Mouse (Mus musculus) frontal cortex, postnatal 36 days (tissue): ENCODE measurements around the gene Rcbtb2.

ENCODE experiments used
- DNase-seq, 2 experiments: peaks; one replicate each; pipeline ENCODE4 v3.0.0; 2022; ENCODE audit warnings: low spot score in 2 of 2

Gene Rcbtb2

GRCm38 (mm10) chr14:73116938-73117337 lies 5.9 kb upstream of the Rcbtb2 start:
- DNase-seq, result peak; percentile 36 to 64

DNA sequence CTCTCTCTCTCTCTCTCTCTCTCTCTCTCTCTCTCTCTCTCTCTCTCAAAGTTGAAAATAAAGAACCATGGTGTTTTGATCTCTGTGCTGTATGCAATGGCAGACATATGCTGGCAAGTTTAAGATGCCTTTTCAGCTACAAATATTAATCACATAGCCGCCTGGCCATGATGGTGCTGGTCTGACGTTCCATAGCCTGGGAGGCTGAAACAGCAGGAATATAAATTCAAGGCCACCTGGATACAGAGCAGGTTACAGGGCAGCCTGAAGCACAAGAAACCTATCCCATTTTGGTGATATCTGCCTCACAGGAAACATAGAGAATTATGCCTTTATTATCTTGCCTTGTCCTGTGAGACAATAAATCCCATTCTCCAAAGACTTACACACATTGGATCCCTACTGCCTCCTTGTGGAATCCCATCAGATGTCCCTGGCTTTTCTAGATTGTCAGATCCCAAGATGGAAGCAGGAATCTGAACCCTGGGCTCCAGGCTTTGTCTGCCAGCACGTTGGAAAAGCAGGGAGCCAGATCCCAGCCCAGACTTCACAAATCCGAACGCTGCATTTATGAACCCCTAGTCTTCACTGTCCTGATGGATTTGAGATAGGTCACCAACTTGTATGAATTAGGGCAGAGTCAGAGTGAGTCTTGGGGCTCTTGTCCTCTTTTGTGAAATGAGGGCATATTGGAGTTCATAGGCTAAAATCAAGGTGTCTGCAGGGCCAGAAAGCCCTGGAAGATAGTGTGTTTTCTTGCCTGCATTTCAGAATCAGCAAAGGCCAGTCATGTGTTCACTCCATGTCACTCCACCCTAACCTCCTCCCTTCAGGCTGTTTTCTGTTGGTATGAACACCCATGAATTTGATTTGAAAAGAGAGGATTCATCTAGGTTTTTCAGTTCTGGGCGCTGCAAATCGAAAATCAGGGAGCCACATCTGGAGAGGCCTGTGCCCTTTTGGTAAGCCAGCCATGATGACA lies 5.1 kb upstream of the Rcbtb2 start:
- DNase-seq, result no peak

GRCm38 (mm10) chr14:73118482-73119347 lies 4.1 kb upstream of the Rcbtb2 start:
- DNase-seq, result no peak

DNA sequence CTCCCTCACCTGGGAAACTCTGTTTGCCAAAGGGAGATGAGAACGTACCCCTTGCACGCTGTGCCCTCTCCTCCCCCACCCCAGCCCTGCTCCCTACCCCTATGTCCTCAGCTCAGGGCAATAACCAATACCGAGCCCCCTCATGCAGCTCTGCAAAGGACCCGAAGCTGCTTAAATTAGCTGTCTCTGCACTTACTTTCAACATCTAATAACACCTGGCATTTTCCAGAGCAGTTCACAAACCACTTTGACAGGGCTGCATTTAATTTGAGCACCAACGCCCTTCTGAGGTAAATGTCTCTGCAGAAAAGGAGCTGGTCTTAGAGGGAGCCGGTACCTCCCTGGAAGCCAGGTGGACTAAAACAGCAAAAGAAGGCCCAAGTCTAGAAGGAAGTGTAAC lies 3.4 kb upstream of the Rcbtb2 start:
- no peak for DNase-seq

DNA sequence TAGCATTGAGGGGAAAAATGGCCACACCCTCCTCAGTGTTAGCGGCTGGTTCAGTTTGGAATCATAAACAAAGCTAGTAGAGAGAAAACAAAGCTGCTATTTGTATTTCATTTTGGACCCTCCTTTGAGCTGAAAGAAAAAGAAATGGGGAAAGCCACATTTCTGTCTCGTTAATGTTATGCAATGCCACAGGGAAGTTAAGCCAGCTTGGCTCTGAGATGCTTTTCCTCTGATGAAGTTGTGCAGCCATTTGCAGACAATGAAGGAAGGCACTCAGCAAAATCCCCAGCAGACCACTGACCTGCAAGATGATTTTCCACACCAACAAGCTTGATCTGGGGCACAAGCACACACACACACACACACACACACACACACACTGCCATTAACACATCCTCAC lies 2.9 kb upstream of the Rcbtb2 start:
- DNase-seq, result no peak

- no peak for DNase-seq
Measured at GRCm38 (mm10) chr14:73122211-73122922, 470 bp upstream of the Rcbtb2 start.

DNA sequence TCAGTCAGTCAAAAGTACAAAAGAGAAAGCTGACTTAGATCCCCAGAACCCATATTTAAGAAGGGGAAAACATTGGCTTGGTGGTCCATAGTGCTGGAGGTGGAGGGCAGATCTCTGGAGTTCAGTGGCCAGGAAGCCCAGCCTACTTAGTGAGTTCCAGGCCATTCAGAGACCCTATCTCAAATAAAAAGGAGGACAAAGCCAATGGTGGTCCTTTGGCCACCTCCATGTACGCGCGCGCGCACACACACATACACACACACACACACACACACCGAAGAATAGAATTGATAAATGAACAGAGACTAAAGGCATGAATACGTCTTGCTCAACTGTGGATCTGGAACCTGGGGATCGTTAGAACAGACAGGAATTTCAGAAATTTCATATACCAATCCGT lies 544 bp downstream of the Rcbtb2 start:
- DNase-seq, result no peak

- DNase-seq, result no peak
Measured at GRCm38 (mm10) chr14:73123786-73124185, 949 bp downstream of the Rcbtb2 start.

DNA sequence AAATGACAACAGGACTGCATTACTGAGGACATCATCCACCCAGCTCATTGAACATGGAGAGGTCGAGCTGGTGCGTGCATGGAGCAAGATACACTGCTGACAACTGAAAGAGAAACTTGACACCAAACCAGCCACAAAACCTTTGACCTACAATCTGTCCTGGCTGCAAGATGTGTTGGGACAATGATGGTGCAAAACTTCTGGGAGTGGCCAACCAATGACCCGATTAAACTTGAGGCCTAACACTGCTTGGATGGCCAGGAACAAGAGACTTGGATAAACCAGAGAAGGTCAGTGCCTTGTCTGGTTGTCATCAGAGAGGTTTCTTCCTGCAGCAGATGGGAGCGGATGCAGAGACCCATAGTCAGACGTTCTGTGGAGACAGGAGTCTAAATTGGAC lies 7.7 kb downstream of the Rcbtb2 start:
- DNase-seq, result no peak

DNA sequence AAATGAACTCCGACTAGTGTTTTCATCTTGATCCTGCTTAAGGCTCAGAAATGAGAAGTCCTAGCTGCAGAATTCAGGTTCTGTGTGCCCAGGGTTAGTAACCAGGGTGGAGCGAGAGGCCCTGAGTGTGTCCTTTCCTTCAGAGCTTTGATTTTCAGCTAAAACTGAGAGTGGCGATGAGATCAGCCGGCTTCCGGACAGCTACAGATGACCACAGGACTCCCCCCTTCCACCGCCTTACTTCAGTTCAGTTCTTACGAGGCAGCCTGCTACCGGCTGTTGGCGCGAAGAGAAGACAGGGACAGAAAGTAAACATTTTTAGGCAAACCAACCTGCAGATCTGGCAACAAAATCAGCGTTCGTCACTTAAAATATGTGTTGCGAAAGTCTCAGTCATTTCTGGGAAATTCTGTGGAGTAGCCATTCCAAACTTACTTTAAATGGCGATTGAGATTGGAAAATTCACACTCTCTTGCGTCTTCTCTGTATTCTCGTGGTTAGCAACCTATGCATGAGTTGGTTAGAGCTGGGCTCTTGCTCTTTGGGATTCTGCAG lies 9.1 kb downstream of the Rcbtb2 start:
- DNase-seq, result no peak

DNA sequence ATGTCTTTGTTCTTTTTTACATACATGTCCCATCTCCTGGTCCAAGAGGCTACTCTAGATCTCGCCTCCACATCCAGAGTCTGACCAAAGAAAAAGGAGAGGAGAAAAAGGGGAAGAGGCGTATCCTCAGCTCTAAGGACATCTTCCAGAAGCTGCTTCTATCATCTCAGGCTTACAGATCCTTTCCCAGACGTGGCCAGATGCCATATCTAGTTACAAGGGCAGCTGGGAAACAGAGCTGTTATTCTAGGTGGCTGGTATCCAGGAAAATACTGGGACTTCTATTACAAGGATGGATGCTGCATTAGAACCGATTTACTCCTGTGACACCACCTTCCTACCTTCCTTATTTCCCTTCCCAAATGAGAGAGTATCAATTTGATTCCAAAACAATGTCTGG lies 9.9 kb downstream of the Rcbtb2 start:
- no peak for DNase-seq

DNA sequence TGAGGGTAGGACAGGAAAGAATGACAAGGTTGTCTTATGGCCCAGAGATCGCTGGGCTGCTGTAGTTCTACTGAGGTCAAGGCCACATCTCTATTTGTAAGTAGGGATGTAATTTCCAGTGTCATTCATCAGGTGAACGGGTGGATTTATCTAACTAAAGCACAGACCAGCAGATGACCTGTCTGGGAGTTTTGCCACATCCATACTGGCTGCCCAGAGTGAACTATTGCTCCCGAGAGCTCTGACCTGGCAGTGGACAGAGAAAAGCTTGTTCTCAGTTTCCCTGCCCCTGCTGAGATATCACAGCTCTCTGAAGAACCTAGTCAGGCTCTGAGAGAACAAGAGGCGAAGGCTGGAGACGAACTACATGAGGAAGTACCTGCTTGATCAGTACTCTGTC lies 14.4 kb downstream of the Rcbtb2 start:
- DNase-seq, result no peak

DNA sequence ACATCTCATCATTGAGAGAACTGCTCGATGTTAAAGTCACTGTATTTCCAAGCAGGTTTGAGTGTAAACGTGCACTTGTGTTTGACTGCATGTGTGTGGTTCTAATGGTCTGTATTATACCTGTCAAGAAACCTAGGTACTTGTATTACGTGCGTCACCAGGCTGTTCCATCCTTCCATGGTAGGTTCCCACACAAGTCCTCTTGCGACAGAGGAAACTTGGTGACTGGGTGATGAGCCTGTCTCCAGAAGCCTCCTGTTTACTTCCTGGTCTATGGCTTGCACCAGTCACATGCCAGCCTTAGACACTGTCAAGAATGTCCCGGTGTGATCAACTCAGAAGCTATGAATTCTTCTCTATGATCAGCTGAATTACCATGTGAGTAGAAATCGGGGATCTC lies 15.6 kb downstream of the Rcbtb2 start:
- no peak for DNase-seq

GRCm38 (mm10) chr14:73139866-73140265 lies 17.0 kb downstream of the Rcbtb2 start:
- DNase-seq, result no peak

GRCm38 (mm10) chr14:73141800-73142199 lies 19.0 kb downstream of the Rcbtb2 start:
- DNase-seq, result no peak

GRCm38 (mm10) chr14:73142421-73142895 lies 19.6 kb downstream of the Rcbtb2 start:
- DNase-seq, result peak in 1 of 2 experiments; percentile 51

DNA sequence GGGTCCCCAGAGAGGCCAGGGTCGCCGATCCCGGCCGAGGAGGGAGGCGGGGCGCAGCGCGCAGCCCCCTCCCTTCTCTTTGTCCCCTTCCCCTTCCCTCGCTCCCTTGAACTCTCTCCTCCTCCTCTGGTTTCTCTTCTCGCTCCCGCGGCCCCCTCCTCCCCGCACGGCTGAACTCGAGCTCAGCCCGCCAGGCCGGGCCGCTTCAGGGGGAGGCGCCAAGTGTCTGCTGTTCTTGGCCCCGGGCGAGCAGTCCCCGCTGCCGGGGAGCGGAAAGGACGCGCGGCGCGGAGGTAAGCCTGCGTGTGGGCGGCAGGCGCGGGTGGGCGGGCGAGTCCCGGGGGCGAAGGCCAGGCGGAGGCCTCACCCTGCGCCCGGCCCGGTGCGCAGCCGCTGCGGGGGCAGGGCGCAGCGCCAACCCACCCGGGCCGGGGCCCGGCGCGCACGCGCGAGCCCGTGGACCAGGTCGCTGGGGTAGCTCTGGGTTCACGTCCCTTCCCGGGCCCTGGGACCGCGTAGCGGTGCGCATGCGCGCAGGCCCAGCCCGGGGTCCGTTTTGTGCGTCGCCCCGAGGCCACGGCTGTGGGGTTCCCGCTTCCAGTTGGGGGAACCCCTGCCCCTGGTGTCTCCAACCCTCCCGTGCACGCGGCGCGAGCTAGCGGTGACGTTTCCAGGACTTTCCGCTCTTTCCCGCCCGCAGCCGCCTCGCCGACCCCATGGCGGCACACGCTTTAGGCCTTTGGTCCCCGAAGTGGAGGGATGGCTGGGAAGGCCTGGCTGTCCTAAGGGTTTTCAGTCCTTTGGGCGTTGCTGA lies 20.3 kb downstream of the Rcbtb2 start:
- DNase-seq, result peak; percentile 79 to 81

- no peak for DNase-seq
Measured at GRCm38 (mm10) chr14:73143710-73144420, 21.0 kb downstream of the Rcbtb2 start.

- no peak for DNase-seq
Measured at GRCm38 (mm10) chr14:73145531-73145930, 22.7 kb downstream of the Rcbtb2 start.

GRCm38 (mm10) chr14:73146721-73147120 lies 23.9 kb downstream of the Rcbtb2 start:
- no peak for DNase-seq
